Mouse (Mus musculus) small intestine, adult 2 months (tissue): Measurements from ENCODE around the gene 1700010I14Rik.

Experiments
- CTCF ChIP-seq: fragments of 200-500 bp; IDR thresholded peaks from 2 replicates; pipeline ENCODE4 v1.5.1; 2012; ENCODE audit warnings: low read depth, mild to moderate bottlenecking, control low read depth, inconsistent platforms, low read length, moderate library complexity, mixed read lengths; ENCODE audit not compliant: insufficient replicate concordance, insufficient read length; ENCODE audit errors: extremely low read depth
- POLR2A ChIP-seq: fragments of 200-500 bp; IDR thresholded peaks from 2 replicates; pipeline ENCODE4 v1.6.1; 2012; ENCODE audit warnings: low read depth, mild to moderate bottlenecking, control low read depth, inconsistent platforms, low read length, moderate library complexity

DNA sequence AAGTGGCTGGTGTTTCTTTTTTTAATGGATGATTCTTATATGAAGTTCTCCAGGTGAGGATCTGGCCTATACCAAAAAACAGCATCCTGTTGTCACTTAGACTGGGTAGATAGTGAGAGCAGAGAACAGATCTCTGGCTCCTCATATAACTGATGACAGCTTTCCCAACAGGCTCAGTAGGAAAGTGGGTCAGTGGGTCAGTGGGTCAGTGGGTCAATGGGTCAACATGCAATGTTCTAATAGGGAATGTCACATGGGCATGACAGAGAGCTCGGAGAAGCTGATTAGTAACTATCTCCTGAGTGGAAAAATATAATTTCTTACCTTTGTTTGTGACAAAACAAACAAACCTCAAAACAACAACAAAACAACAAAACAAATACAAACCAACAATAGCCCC, 7.2 kb downstream of the 1700010I14Rik start:
- TF ChIP-seq POLR2A (no peak), CTCF (no peak)
